Mouse (Mus musculus) thymus, adult 2 months (tissue): Measurements from ENCODE around the gene Sigmar1.
"Not testable (repeated sequence)": the region's sequence is repeated elsewhere in the genome, so short reads cannot be mapped to it uniquely, and the experiment has no call there.

ENCODE experiments used
- CTCF ChIP-seq: fragments of 200-500 bp; IDR thresholded peaks from 2 replicates; pipeline ENCODE4 v1.5.1; 2012; ENCODE audit warnings: mild to moderate bottlenecking, control low read depth, low read length, moderate library complexity, borderline replicate concordance; ENCODE audit not compliant: control insufficient read depth, poor library complexity, insufficient read depth; ENCODE audit errors: extremely low read depth
- POLR2A ChIP-seq: fragments of 200-500 bp; IDR thresholded peaks from 2 replicates; pipeline ENCODE4 v1.6.1; 2012; ENCODE audit warnings: mild to moderate bottlenecking, low read length, control low read depth, moderate library complexity; ENCODE audit not compliant: control insufficient read depth, poor library complexity, insufficient read depth; ENCODE audit errors: extremely low read depth

GRCm38 (mm10) chr4:41774002-41774401, 18.0 kb upstream of the Sigmar1 start, which contains the start of gene Ccl27a:
- not testable (repeated sequence) for TF ChIP-seq CTCF, POLR2A
